Mouse (Mus musculus) pancreas, adult 10 weeks (tissue): ENCODE results near the gene Olfr1058. TPM values are rescaled to one million over a fixed set of nuclear protein-coding genes. Genes with fewer than 3 reads are reported as not detected.

Experiments used
- polyA plus RNA-seq: library from polyadenylated mRNA; stranded (reverse); fragments of 350-450 nt; fragmentation: Illumina TruSeq; extraction: RNeasy Lipid Tissue Mini Kit (QIAGEN cat#74804); gene quantifications from one replicate; pipeline ENCODE4 v1.2.3, GENCODE M21; 2015; ENCODE audit warnings: low read depth, low replicate concordance; ENCODE audit not compliant: insufficient read depth

Gene Olfr1058
- not detected for polyA plus RNA-seq

GRCm38 (mm10) chr2:86388461-86388860, at the start of gene Olfr1058:
Gene Olfr1058 (minus strand): TSS chr2:86388561.

GRCm38 (mm10) chr2:86426649-86427048, 38.3 kb upstream of the Olfr1058 start, which contains the start of gene Olfr1062:
Gene Olfr1062 (minus strand): TSS chr2:86426749.

GRCm38 (mm10) chr2:86413950-86414349, 25.6 kb upstream of the Olfr1058 start, which contains the start of gene Olfr1061:
Gene Olfr1061 (minus strand): TSS chr2:86414050.

GRCm38 (mm10) chr2:86378293-86378692, 10.1 kb downstream of the Olfr1058 start, which contains the start of gene Olfr1057:
Gene Olfr1057 (minus strand): TSS chr2:86378393.

GRCm38 (mm10) chr2:86362369-86362768, 26.0 kb downstream of the Olfr1058 start, which contains the start of gene Olfr1056:
Gene Olfr1056 (minus strand): TSS chr2:86362469.

GRCm38 (mm10) chr2:86350184-86350583, 38.2 kb downstream of the Olfr1058 start, which contains the start of gene Olfr1055:
Gene Olfr1055 (minus strand): TSS chr2:86350284.

GRCm38 (mm10) chr2:86335333-86335732, 53.0 kb downstream of the Olfr1058 start, which contains the start of gene Olfr1054:
Gene Olfr1054 (minus strand): TSS chr2:86335433.

Other genes starting within 250 kb of the Olfr1058 start
- gene Olfr1040, start 241.8 kb downstream of the Olfr1058 start, polyA plus RNA-seq = not detected
- not detected for gene Olfr1042, start 226.7 kb downstream of the Olfr1058 start, polyA plus RNA-seq
- gene Olfr1043, start 221.0 kb downstream of the Olfr1058 start, polyA plus RNA-seq = not detected
- gene Olfr1044, start 210.7 kb downstream of the Olfr1058 start, polyA plus RNA-seq = not detected
- gene Olfr52, start 202.9 kb downstream of the Olfr1058 start, polyA plus RNA-seq = not detected
- not detected for gene Olfr1045, start 185.6 kb downstream of the Olfr1058 start, polyA plus RNA-seq
- not detected for gene Olfr1046, start 169.2 kb downstream of the Olfr1058 start, polyA plus RNA-seq
- not detected for gene Olfr1047, start 157.2 kb downstream of the Olfr1058 start, polyA plus RNA-seq
- gene Olfr1048, start 148.3 kb downstream of the Olfr1058 start, polyA plus RNA-seq = not detected
- gene Olfr1049, start 130.2 kb downstream of the Olfr1058 start, polyA plus RNA-seq = not detected
- not detected for gene Olfr1051, start 109.5 kb downstream of the Olfr1058 start, polyA plus RNA-seq
- gene Olfr1052, start 96.1 kb downstream of the Olfr1058 start, polyA plus RNA-seq = not detected
- not detected for gene Olfr1053, start 73.3 kb downstream of the Olfr1058 start, polyA plus RNA-seq
- gene Olfr1054, start 53.1 kb downstream of the Olfr1058 start, polyA plus RNA-seq = not detected
- not detected for gene Olfr1055, start 38.3 kb downstream of the Olfr1058 start, polyA plus RNA-seq
- not detected for gene Olfr1056, start 26.1 kb downstream of the Olfr1058 start, polyA plus RNA-seq
- not detected for gene Olfr1057, start 10.2 kb downstream of the Olfr1058 start, polyA plus RNA-seq
- gene Olfr1061, start 25.5 kb upstream of the Olfr1058 start, polyA plus RNA-seq = not detected
- gene Olfr1062, start 38.2 kb upstream of the Olfr1058 start, polyA plus RNA-seq = not detected
- gene Olfr1065, start 62.0 kb upstream of the Olfr1058 start, polyA plus RNA-seq = not detected
- gene Olfr1066, start 67.7 kb upstream of the Olfr1058 start, polyA plus RNA-seq = not detected
- not detected for gene Olfr228, start 98.8 kb upstream of the Olfr1058 start, polyA plus RNA-seq
- gene Olfr1076, start 119.9 kb upstream of the Olfr1058 start, polyA plus RNA-seq = not detected
- gene Olfr1079, start 153.9 kb upstream of the Olfr1058 start, polyA plus RNA-seq = not detected
- gene Olfr1080, start 169.7 kb upstream of the Olfr1058 start, polyA plus RNA-seq = not detected
- not detected for gene Olfr1082, start 210.4 kb upstream of the Olfr1058 start, polyA plus RNA-seq